Mouse (Mus musculus) bone marrow, adult 2 months (tissue): ENCODE measurements around the gene Pip4k2a.

Experiments
- CTCF ChIP-seq: fragments of 200-500 bp; IDR thresholded peaks from 2 replicates; pipeline ENCODE4 v1.5.1; 2011; ENCODE audit warnings: low read length, control low read depth; ENCODE audit not compliant: control insufficient read depth, insufficient read depth
- POLR2A ChIP-seq: fragments of 200-500 bp; IDR thresholded peaks from 2 replicates; pipeline ENCODE4 v1.6.1; 2011; ENCODE audit warnings: low read depth, mild to moderate bottlenecking, control low read depth, low read length, borderline replicate concordance; ENCODE audit not compliant: control insufficient read depth

DNA sequence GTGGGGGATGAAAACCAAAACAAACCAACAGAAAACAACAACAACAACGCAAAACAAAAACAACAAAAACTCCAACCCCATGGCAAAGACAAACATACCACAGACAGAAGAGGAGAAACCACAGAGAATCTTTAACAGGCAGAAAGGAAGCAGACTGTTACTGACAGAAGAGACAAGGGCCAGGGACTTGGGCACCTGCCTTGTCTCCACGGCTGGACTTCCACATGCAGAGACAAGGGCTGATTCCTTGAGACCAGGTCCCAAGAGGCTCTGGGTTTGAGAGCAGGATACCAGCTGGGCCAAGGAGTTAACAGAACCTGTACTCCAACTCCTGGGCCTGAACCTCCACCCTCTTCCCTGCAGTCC lies 81.9 kb downstream of the Pip4k2a start:
- TF ChIP-seq CTCF (no peak), POLR2A (no peak)
